Mouse (Mus musculus) limb, embryonic 15.5 days (tissue): ENCODE measurements around the gene Gna13. TPM values are rescaled to one million over a fixed set of nuclear protein-coding genes. Genes with fewer than 3 reads are reported as not detected.
A peak's percentile ranks its signal among the peaks of the same experiment; 100 is the strongest.

ENCODE experiments used
- ATAC-seq: fragments of 200-750 bp; cut with Nextera tagmentation; 2 replicates; pipeline ENCODE4 v1.8.0; 2017; ENCODE audit warnings: low read depth, moderate TSS enrichment; ENCODE audit not compliant: insufficient number of reproducible peaks, low FRiP score, low TSS enrichment
- H3K27ac ChIP-seq: fragments of 300-500 bp; sonication (generic); 2 replicates; pipeline ENCODE4 v1.5.1; 2015; ENCODE audit warnings: moderate library complexity, mild to moderate bottlenecking, inconsistent platforms
- H3K27me3 ChIP-seq: fragments of 300-500 bp; sonication (generic); 2 replicates; pipeline ENCODE4 v1.6.1; 2015; ENCODE audit warnings: inconsistent platforms
- H3K36me3 ChIP-seq: fragments of 300-500 bp; sonication (generic); 2 replicates; pipeline ENCODE4 v1.6.1; 2015; ENCODE audit warnings: inconsistent platforms
- H3K4me1 ChIP-seq: fragments of 300-500 bp; sonication (generic); 2 replicates; pipeline ENCODE4 v1.6.1; 2015; ENCODE audit warnings: inconsistent platforms
- H3K4me2 ChIP-seq: fragments of 300-500 bp; sonication (generic); 2 replicates; pipeline ENCODE4 v1.6.1; 2015; ENCODE audit warnings: mild to moderate bottlenecking, inconsistent platforms
- H3K4me3 ChIP-seq: fragments of 300-500 bp; sonication (generic); 2 replicates; pipeline ENCODE4 v1.5.1; 2015; ENCODE audit warnings: mild to moderate bottlenecking, inconsistent platforms
- H3K9ac ChIP-seq: fragments of 300-500 bp; sonication (generic); 2 replicates; pipeline ENCODE4 v1.6.1; 2015; ENCODE audit warnings: inconsistent platforms
- H3K9me3 ChIP-seq: fragments of 300-500 bp; sonication (generic); 2 replicates; pipeline ENCODE4 v1.6.1; 2016; ENCODE audit warnings: inconsistent platforms
- WGBS: fragments of 180-500 bp; shearing (Covaris S2); methylation state at CpG from one replicate; pipeline ENCODE4 v1.1.7; 2015; 5-methylcytosine and 5-hydroxymethylcytosine counted together
- polyA plus RNA-seq: library from polyadenylated mRNA; unstranded; fragments of >200 nt; fragmentation: Nextera tagmentation; extraction: Ambion mirVana; gene quantifications from 2 replicates; pipeline ENCODE4 v1.2.1, GENCODE M21; 2015

Gene Gna13
- polyA plus RNA-seq, 1 experiment from 2014 or later, result 23.7 TPM

DNA sequence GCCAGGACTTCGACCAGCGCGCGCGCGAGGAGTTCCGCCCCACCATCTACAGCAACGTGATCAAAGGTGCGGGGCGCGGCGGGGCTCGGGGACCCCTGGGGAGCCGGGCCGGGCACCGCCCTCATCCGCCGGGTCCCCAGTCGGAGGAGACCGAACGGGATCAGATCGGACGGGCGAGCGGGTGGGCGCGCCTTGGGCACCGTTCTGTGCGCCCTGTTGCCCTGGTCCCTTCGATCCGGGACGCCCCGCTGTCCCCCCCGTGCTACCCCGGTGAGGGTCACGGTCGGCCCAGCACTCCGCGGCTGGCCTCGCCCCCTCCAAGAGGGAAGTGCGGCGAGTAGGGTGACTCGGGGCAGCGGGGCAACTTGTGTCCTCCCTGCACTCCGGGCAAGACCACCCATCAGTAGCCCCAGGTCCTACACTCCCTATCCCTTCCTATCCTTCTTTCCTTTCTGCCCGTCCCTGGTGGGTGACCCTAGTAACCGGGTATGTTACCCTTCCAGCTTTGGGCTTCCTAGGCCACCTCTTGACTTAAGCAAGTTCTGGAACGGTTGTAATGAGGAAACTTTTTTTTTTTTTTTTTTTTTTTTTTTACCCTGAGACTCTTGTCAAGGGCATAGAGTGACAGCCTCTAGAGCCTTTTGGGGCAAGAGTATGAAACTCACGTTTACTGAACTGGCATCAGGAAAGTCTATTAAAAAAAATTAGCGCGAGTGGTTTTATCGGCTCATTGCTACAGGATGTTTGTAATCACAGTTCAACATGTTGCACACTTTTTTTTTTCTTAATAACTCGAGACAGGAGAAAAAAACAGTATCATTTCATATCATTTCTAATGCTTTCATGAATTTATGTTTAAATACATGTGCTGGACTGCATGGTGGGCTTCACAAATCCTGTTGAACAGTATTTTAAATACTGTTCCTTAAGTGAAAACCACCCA is 831 bp downstream of the Gna13 start:
- H3K4me1 ChIP-seq, result peaks cover 37% of the 10 kb centered on the region

DNA sequence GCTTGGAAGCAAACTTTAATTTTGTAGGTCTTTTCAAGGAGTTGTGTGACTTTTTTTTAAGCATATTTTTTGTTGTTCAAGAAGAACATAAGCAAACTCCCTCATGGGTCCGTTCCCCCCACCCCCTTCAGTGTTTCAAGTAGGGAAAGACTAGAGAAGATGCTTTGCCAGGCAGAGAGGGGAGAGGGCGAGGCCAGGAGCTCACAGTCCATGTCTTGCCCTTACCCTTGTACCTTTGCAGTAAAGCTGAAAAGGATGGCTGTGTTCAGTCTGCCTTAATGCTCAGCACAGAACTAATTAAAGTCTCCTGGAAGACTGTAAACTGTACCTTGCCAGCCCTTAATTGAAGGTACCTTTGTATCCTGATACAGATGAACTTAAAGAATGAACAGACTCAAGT is 1.7 kb downstream of the Gna13 start:
- H3K27me3 ChIP-seq, result 0 out of 2 replicates have a peak, but pooled peaks cover 4% of the 10 kb centered on the region
- H3K4me3 ChIP-seq, result peak overlapping the region; percentile 91
- peaks cover 37% of the 10 kb centered on the region for H3K4me1 ChIP-seq
- ATAC-seq, result no peak
- no peak overlapping the region for H3K27ac ChIP-seq
- WGBS, result 51% methylated on average over 2 of the region's 2 CpGs
- peak overlapping the region; percentile 67 for H3K4me2 ChIP-seq
- no peak overlapping the region for H3K9ac ChIP-seq
- H3K36me3 ChIP-seq, result peaks cover 15% of the 10 kb centered on the region
- no peaks in the 10 kb centered on the region for H3K9me3 ChIP-seq

More for the DNA sequence above, 831 bp downstream of the Gna13 start:
- H3K4me3 ChIP-seq, result peak overlapping the region; percentile 91
- peak overlapping the region; percentile 96 for H3K27ac ChIP-seq
- H3K36me3 ChIP-seq, result peaks cover 12% of the 10 kb centered on the region
- H3K9ac ChIP-seq, result peak overlapping the region; percentile 88
- 1% methylated on average over 53 of the region's 53 CpGs for WGBS
- no peaks in the 10 kb centered on the region for H3K9me3 ChIP-seq
- H3K27me3 ChIP-seq, result 0 out of 2 replicates have a peak, but pooled peaks cover 4% of the 10 kb centered on the region
- ATAC-seq, result peak; percentile 30
- H3K4me2 ChIP-seq, result peak overlapping the region; percentile 67

DNA sequence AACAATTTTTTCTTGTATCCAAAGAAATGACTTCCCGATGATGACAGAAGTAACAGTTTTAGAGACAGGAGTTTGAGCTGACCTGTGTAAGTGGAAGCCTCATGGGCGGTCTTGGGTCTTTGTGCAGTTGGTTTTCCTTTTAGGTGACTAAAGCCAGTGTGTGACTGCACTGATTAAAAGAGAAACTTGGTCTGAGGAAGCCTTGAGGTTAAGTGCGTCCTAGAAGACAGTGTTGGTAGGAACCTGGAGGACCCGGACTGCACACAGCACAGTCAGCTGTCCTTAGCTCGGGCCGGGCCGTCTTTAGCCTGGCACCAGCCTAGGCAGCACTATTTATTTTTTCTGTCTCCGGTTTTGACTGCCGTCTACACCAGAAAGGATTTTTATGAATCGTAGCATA is 2.2 kb downstream of the Gna13 start:
- no peak overlapping the region for H3K27ac ChIP-seq
- H3K4me1 ChIP-seq, result peaks cover 37% of the 10 kb centered on the region
- 0 out of 2 replicates have a peak, but pooled peaks cover 4% of the 10 kb centered on the region for H3K27me3 ChIP-seq
- H3K4me3 ChIP-seq, result no peak overlapping the region; the same call in 1 of the 2 replicates
- peak overlapping the region; percentile 67; the same call in 1 of the 2 replicates for H3K4me2 ChIP-seq
- 74% methylated on average over 10 of the region's 10 CpGs for WGBS
- no peaks in the 10 kb centered on the region for H3K9me3 ChIP-seq
- peaks cover 20% of the 10 kb centered on the region for H3K36me3 ChIP-seq
- ATAC-seq, result no peak
- H3K9ac ChIP-seq, result 0 out of 2 replicates have a peak overlapping the region, but pooled peaks have one; percentile 4

DNA sequence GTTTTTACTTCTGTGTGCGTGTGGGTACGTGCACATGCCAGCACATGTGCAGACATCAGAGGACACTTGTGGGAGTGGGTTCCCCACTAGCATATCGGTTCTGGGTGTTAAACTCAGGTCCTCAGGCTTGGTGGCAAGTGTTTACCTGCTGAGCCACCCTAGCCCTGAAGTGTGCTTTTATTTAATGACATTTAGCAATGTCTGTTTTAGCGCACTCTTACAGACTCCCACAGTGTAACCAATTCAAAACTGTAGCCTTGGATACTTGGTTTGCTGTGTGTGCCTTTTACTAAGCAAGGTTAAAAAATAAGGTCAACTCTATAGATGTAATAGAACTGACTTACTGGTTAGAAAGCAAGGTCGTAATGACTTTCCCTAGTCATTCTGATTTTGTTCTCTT is 3.2 kb downstream of the Gna13 start:
- Histone ChIP-seq H3K9ac (no peak overlapping the region), H3K9me3 (no peaks in the 10 kb centered on the region), H3K27ac (no peak overlapping the region), H3K4me3 (no peak overlapping the region), H3K27me3 (no peaks in the 10 kb centered on the region), H3K36me3 (peaks cover 20% of the 10 kb centered on the region), H3K4me2 (no peak overlapping the region), H3K4me1 (peaks cover 37% of the 10 kb centered on the region)
- ATAC-seq, result no peak
- 88% methylated on average over 5 of the region's 5 CpGs for WGBS

DNA sequence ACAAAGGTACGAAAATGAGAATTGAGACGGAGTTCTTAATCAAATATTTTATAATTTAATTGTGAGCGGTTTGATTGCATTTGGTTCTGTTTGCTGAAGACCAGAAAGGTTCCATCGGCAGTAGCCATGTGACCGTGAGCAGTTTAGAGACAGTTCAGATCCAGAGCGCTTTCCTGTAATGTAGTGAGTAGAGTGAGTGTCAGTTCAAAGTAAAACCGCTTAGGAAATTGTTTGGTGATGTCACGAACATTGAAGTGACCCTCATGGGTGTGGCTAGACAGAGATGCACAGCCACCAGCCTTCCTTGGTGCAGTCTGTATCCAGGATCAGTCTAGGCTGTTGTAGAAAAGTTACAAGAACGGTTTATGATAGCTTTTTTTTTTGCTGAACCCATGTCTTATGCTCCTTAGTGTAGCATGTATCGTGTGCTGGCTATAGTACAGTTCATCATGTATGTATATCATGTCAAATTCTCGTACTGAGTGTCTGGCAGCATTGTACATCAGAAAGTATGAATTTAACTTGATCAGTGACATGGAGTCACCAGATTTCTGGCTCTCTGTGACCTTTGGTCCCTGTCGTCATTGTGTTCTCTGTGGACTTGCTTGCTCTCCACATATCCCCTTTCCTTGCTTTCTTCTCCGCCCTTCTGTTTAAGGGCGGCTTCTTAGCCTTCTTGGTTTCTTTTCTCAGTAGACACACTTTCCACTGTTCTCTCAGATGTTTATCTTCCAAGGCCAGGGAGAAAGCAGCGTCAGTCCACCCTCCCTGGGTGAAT is 4.4 kb downstream of the Gna13 start:
- Histone ChIP-seq H3K27me3 (no peaks in the 10 kb centered on the region), H3K9me3 (no peaks in the 10 kb centered on the region), H3K27ac (no peak overlapping the region), H3K4me2 (no peak overlapping the region), H3K4me1 (peaks cover 30% of the 10 kb centered on the region), H3K4me3 (no peak overlapping the region), H3K36me3 (peaks cover 20% of the 10 kb centered on the region), H3K9ac (no peak overlapping the region)
- no peak for ATAC-seq
- WGBS, result 83% methylated on average over 15 of the region's 15 CpGs

DNA sequence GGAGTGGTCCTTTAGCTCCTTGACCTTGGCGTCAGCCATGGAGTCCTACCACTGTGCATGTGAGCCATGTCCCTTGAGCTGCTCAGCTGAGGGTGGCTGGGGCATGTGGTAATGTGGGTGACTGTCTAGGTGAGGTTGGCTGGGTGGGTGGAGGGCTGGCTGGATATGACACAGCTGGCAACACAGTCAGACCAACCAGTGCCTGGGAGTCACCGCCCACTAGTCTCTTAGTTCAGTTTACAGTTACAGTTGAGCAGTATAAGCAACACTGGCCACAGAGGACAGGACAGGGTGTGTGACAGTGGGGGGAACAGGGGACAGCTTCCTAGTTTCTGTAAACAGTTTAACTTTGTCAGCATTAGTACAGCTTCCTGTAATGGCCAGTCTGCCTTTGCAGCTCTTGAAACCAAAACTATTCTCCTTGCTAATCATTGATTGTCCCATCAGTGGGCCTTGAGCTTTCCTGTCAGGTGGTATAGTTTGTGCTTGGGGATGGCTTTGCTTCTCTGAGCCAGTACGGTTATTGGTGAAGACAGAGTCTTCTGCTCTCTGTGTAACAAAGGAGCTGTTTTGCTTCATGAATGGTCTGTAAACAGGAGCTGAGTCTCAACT is 6.5 kb downstream of the Gna13 start:
- H3K4me2 ChIP-seq, result no peak overlapping the region
- H3K27me3 ChIP-seq, result no peaks in the 10 kb centered on the region
- no peak overlapping the region for H3K9ac ChIP-seq
- no peak overlapping the region for H3K4me3 ChIP-seq
- peaks cover 25% of the 10 kb centered on the region for H3K36me3 ChIP-seq
- no peak for ATAC-seq
- H3K9me3 ChIP-seq, result no peaks in the 10 kb centered on the region
- peaks cover 27% of the 10 kb centered on the region for H3K4me1 ChIP-seq
- WGBS, result 92% methylated on average over 3 of the region's 3 CpGs
- no peak overlapping the region for H3K27ac ChIP-seq

DNA sequence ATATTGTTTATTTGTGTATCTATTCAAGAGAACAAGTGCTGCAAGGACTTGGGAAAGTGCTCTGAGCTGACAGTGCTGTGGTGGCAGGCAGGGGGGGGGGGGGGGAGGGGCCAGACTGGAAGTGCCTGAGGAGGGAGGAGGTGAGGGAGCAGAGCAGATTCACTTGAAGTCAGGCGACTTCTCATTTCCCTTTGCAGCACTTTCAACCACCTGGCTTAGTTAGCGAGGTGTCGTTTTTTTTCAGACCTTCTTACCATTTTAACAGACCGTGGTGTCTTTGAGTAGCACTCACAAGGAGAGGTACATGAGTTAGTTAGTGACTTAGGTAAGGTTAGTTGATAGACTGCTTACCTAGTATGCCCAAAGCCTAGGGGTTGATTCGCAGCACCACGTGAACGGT is 12.8 kb downstream of the Gna13 start:
- Histone ChIP-seq H3K4me3 (no peak overlapping the region), H3K4me1 (peaks cover 23% of the 10 kb centered on the region), H3K9me3 (no peaks in the 10 kb centered on the region), H3K27ac (no peak overlapping the region), H3K27me3 (no peaks in the 10 kb centered on the region), H3K9ac (no peak overlapping the region), H3K36me3 (peaks cover 5% of the 10 kb centered on the region; the same call in 1 of the 2 replicates), H3K4me2 (no peak overlapping the region)
- ATAC-seq, result no peak
- WGBS, result 65% methylated on average over 7 of the region's 7 CpGs

DNA sequence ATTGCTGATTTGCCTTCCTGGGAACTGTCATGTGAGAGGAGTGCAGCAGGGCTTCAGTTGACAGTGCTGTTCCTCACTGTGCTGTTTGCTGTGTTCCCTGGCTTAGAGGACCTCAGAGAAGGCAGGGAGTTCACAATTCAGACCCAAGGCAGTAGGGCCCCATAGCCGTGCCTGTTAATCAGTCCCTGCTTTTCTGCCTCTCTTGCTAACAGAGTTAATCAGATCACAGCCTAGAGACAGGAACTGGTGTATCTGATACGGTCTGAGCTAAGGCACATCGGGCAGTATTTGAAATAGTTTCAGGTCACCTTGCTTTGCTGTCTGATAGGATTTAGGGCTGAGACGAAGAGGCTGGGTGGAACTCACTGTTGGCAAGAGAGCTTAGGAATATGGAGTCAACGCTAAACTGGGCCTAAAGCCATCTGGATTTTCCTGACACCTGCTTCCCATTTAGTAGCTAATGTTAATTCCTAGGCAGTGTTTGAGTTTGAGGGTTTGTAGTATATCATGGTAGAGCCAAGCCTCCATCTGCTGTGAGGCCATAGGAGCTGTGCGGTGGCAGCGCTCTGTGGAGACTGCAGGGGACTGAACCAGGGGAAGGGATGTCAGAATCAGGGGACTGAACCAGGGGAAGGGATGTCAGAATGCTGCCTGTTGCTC is 14.0 kb downstream of the Gna13 start:
- Histone ChIP-seq H3K27me3 (no peaks in the 10 kb centered on the region), H3K4me2 (0 out of 2 replicates have a peak overlapping the region, but pooled peaks have one; percentile 8), H3K9me3 (no peaks in the 10 kb centered on the region), H3K27ac (peak overlapping the region; percentile 64), H3K4me3 (no peak overlapping the region), H3K9ac (no peak overlapping the region), H3K4me1 (peaks cover 23% of the 10 kb centered on the region), H3K36me3 (peaks cover 5% of the 10 kb centered on the region; the same call in 1 of the 2 replicates)
- ATAC-seq, result no peak; the same call in 1 of the 2 replicates
- 21% methylated on average over 7 of the region's 7 CpGs for WGBS

- Histone ChIP-seq H3K27ac (no peak overlapping the region), H3K9me3 (no peaks in the 10 kb centered on the region), H3K36me3 (peaks cover 5% of the 10 kb centered on the region; the same call in 1 of the 2 replicates), H3K4me1 (peaks cover 23% of the 10 kb centered on the region), H3K4me3 (no peak overlapping the region), H3K27me3 (no peaks in the 10 kb centered on the region), H3K4me2 (0 out of 2 replicates have a peak overlapping the region, but pooled peaks have one; percentile 8), H3K9ac (no peak overlapping the region)
- WGBS, result 29% methylated on average over 10 of the region's 10 CpGs
- ATAC-seq, result no peak
These were observed 14.8 kb downstream of the Gna13 start for GRCm38 (mm10) chr11:109377477-109377876.

- no peak for ATAC-seq
- peaks cover 5% of the 10 kb centered on the region; the same call in 1 of the 2 replicates for H3K36me3 ChIP-seq
- no peaks in the 10 kb centered on the region for H3K27me3 ChIP-seq
- H3K27ac ChIP-seq, result no peak overlapping the region
- H3K9ac ChIP-seq, result no peak overlapping the region
- 65% methylated on average over 7 of the region's 7 CpGs for WGBS
- H3K9me3 ChIP-seq, result no peaks in the 10 kb centered on the region
- H3K4me1 ChIP-seq, result peaks cover 23% of the 10 kb centered on the region
- no peak overlapping the region for H3K4me3 ChIP-seq
- no peak overlapping the region for H3K4me2 ChIP-seq
These were observed 15.4 kb downstream of the Gna13 start for GRCm38 (mm10) chr11:109378051-109378450.

DNA sequence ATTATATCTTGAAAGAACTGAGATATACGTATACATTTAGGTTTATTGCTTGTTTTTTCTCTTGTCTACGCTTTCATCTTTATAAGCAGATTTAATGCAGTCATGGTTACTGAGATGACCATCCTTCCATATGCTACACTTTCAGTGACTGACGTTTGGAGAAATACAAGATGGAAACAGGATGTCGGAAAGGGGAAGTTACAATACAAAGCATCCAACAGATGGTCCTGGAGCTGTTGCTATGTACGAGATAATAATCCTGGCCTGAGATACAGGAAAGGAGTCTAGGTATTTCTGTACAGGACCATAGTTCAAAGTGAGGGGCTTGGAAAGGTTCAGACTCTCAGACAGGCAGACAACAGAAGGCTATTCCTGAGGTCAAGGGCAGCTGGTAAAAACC is 18.0 kb downstream of the Gna13 start:
- WGBS, result 74% methylated on average over 5 of the region's 5 CpGs
- Histone ChIP-seq H3K36me3 (no peaks in the 10 kb centered on the region), H3K27ac (no peak overlapping the region), H3K9me3 (no peaks in the 10 kb centered on the region), H3K4me1 (peaks cover 23% of the 10 kb centered on the region), H3K27me3 (no peaks in the 10 kb centered on the region), H3K4me3 (no peak overlapping the region), H3K4me2 (no peak overlapping the region), H3K9ac (no peak overlapping the region)
- ATAC-seq, result no peak
